In genomic region chr5:96226490-96226889, GRCm38 (mm10) we compare ENCODE assay signal across 24 mouse cellular contexts.
"Had no signal": no experiment of that assay in that cellular context is flagged by ENCODE, and none has a peak within 500 bp of the region (broad histone marks: within the 10 kb centered on the region; RNA-seq: fewer than 3 reads in every experiment).

No protein-coding gene starts in this region.

- H3K27me3 ChIP-seq: kidney, embryonic 15.5 days; limb, embryonic 12.5 days; limb, embryonic 15.5 days; midbrain, embryonic 12.5 days; midbrain, embryonic 15.5 days; neural tube, embryonic 12.5 days; neural tube, embryonic 15.5 days had no signal

- H3K9me3 ChIP-seq: kidney, embryonic 15.5 days; limb, embryonic 12.5 days; limb, embryonic 15.5 days; midbrain, embryonic 12.5 days; midbrain, embryonic 15.5 days; neural tube, embryonic 12.5 days; neural tube, embryonic 15.5 days had no signal

- H3K4me2 ChIP-seq: kidney, embryonic 15.5 days; limb, embryonic 12.5 days; limb, embryonic 15.5 days; liver, embryonic 11.5 days; lung, embryonic 14.5 days; midbrain, embryonic 12.5 days; midbrain, embryonic 15.5 days; neural tube, embryonic 12.5 days; neural tube, embryonic 15.5 days had no signal

- H3K9ac ChIP-seq: kidney, embryonic 15.5 days; limb, embryonic 12.5 days; limb, embryonic 15.5 days; liver, embryonic 14.5 days; liver, postnatal 0 days; lung, embryonic 14.5 days; midbrain, embryonic 12.5 days; midbrain, embryonic 15.5 days; neural tube, embryonic 12.5 days; neural tube, embryonic 15.5 days had no signal

- H3K27ac ChIP-seq: kidney, embryonic 15.5 days; limb, embryonic 12.5 days; limb, embryonic 15.5 days; liver, embryonic 14.5 days; macrophage; midbrain, embryonic 12.5 days; midbrain, embryonic 15.5 days; neural tube, embryonic 12.5 days; neural tube, embryonic 15.5 days; stomach, postnatal 0 days had no signal

- ATAC-seq: liver, postnatal 0 days; lung, postnatal 0 days; midbrain, embryonic 15.5 days had no signal

- H3K4me1 ChIP-seq: limb, embryonic 12.5 days; limb, embryonic 15.5 days; midbrain, embryonic 12.5 days; midbrain, embryonic 15.5 days had no signal

- H3K4me3 ChIP-seq: kidney, embryonic 15.5 days; limb, embryonic 12.5 days; limb, embryonic 15.5 days; midbrain, embryonic 12.5 days; midbrain, embryonic 15.5 days; neural tube, embryonic 12.5 days; neural tube, embryonic 15.5 days had no signal

- DNase-seq: kidney, adult 11 months; kidney, adult 8-10 months; kidney, postnatal 10 days; kidney, postnatal 36 days; layer of hippocampus, postnatal 36 days; left cerebral cortex, postnatal 4 days; liver, postnatal 0 days; lung, embryonic 14.5 days; right cerebral cortex, adult 18-20 months; right cerebral cortex, postnatal 14 days; right cerebral cortex, postnatal 4 days; thymus, postnatal 25 days had no signal
